Mouse (Mus musculus) thymus, adult 2 months (tissue): Measurements from ENCODE around the gene Lax1. TPM values are rescaled to one million over a fixed set of nuclear protein-coding genes. Genes with fewer than 3 reads are reported as not detected.
A peak's percentile ranks its signal among the peaks of the same experiment; 100 is the strongest.

Source experiments
- DNase-seq: peaks from one replicate; pipeline ENCODE4 v3.0.0; 2021
- H3K27ac ChIP-seq: fragments of 200-500 bp; 2 replicates; pipeline ENCODE4 v1.5.1; 2012; ENCODE audit warnings: low read length, control low read depth; ENCODE audit not compliant: control insufficient read depth, insufficient read depth
- H3K27me3 ChIP-seq: fragments of 200-500 bp; 2 replicates; pipeline ENCODE4 v1.6.1; 2012; ENCODE audit warnings: mild to moderate bottlenecking, low read length, moderate library complexity, mixed read lengths; ENCODE audit not compliant: control insufficient read depth, insufficient read depth
- H3K36me3 ChIP-seq: fragments of 200-500 bp; 2 replicates; pipeline ENCODE4 v1.6.1; 2012; ENCODE audit warnings: mild to moderate bottlenecking, low read length, moderate library complexity; ENCODE audit not compliant: control insufficient read depth, insufficient read depth
- H3K4me1 ChIP-seq: fragments of 200-500 bp; replicated peaks from 2 replicates; pipeline ENCODE4 v1.6.1; 2012; ENCODE audit warnings: low read length; ENCODE audit not compliant: control insufficient read depth, insufficient read depth
- H3K4me3 ChIP-seq: fragments of 200-500 bp; 2 replicates; pipeline ENCODE4 v1.5.1; 2012; ENCODE audit warnings: mild to moderate bottlenecking, low read length, control low read depth, moderate library complexity; ENCODE audit not compliant: control insufficient read depth, insufficient read depth
- CTCF ChIP-seq: fragments of 200-500 bp; IDR thresholded peaks from 2 replicates; pipeline ENCODE4 v1.5.1; 2012; ENCODE audit warnings: mild to moderate bottlenecking, control low read depth, low read length, moderate library complexity, borderline replicate concordance; ENCODE audit not compliant: control insufficient read depth, poor library complexity, insufficient read depth; ENCODE audit errors: extremely low read depth
- POLR2A ChIP-seq: fragments of 200-500 bp; IDR thresholded peaks from 2 replicates; pipeline ENCODE4 v1.6.1; 2012; ENCODE audit warnings: mild to moderate bottlenecking, low read length, control low read depth, moderate library complexity; ENCODE audit not compliant: control insufficient read depth, poor library complexity, insufficient read depth; ENCODE audit errors: extremely low read depth
- WGBS: fragments of 180-500 bp; shearing (Covaris S2); methylation state at CpG from one replicate; pipeline ENCODE4 v1.1.7; 2018; 5-methylcytosine and 5-hydroxymethylcytosine counted together
- polyA plus RNA-seq: library from polyadenylated mRNA; depleted of rRNA; stranded (reverse); fragments of >200 nt; gene quantifications from 2 replicates; pipeline ENCODE4 v1.2.3, GENCODE M21; 2012

Gene Lax1
- polyA plus RNA-seq, 1 experiment: 21.9 TPM

- TF ChIP-seq POLR2A (no peak), CTCF (no peak)
- Histone ChIP-seq H3K27me3 (no peaks in the 10 kb centered on the region), H3K4me1 (no peaks in the 10 kb centered on the region), H3K36me3 (no peaks in the 10 kb centered on the region), H3K4me3 (no peak overlapping the region), H3K27ac (no peak overlapping the region)
- DNase-seq: no peak
- 98% methylated on average over 8 of the region's 8 CpGs for WGBS
Measured at GRCm38 (mm10) chr1:133718786-133719185, 28.9 kb upstream of the Lax1 start.

- no peak for DNase-seq
- WGBS: 93% methylated on average over 3 of the region's 3 CpGs
- no peaks in the 10 kb centered on the region for H3K4me1 ChIP-seq
- H3K36me3 ChIP-seq: no peaks in the 10 kb centered on the region
- no peaks in the 10 kb centered on the region for H3K27me3 ChIP-seq
- no peak overlapping the region for H3K4me3 ChIP-seq
- no peak for TF ChIP-seq CTCF
- no peak for TF ChIP-seq POLR2A
- H3K27ac ChIP-seq: no peak overlapping the region
Measured at GRCm38 (mm10) chr1:133718296-133718695, 28.4 kb upstream of the Lax1 start.

- Histone ChIP-seq H3K4me3 (no peak overlapping the region), H3K27ac (no peak overlapping the region), H3K36me3 (no peaks in the 10 kb centered on the region), H3K4me1 (peaks cover 4% of the 10 kb centered on the region), H3K27me3 (no peaks in the 10 kb centered on the region)
- 37% methylated on average over 7 of the region's 7 CpGs for WGBS
- peak; percentile 90 for TF ChIP-seq CTCF
- TF ChIP-seq POLR2A: no peak
- DNase-seq: peak; percentile 73
Measured at GRCm38 (mm10) chr1:133716464-133716863, 26.6 kb upstream of the Lax1 start.

GRCm38 (mm10) chr1:133715191-133715590, 25.3 kb upstream of the Lax1 start:
- DNase-seq: no peak
- Histone ChIP-seq H3K4me1 (peaks cover 9% of the 10 kb centered on the region), H3K4me3 (no peak overlapping the region), H3K27ac (no peak overlapping the region), H3K27me3 (no peaks in the 10 kb centered on the region), H3K36me3 (no peaks in the 10 kb centered on the region)
- 100% methylated on average over 1 of the region's 1 CpGs for WGBS
- TF ChIP-seq POLR2A (no peak), CTCF (no peak)

GRCm38 (mm10) chr1:133713009-133713370, 23.1 kb upstream of the Lax1 start:
- peaks cover 19% of the 10 kb centered on the region for H3K4me1 ChIP-seq
- no peak for DNase-seq
- no peaks in the 10 kb centered on the region for H3K27me3 ChIP-seq
- no peak overlapping the region for H3K4me3 ChIP-seq
- no peak overlapping the region for H3K27ac ChIP-seq
- no peaks in the 10 kb centered on the region for H3K36me3 ChIP-seq
- 88% methylated on average over 2 of the region's 2 CpGs for WGBS
- TF ChIP-seq CTCF (no peak), POLR2A (no peak)

GRCm38 (mm10) chr1:133712288-133713008, 22.5 kb upstream of the Lax1 start:
- DNase-seq: no peak
- WGBS: 94% methylated on average over 12 of the region's 12 CpGs
- H3K4me3 ChIP-seq: no peak overlapping the region
- TF ChIP-seq POLR2A: no peak
- H3K27ac ChIP-seq: no peak overlapping the region
- no peaks in the 10 kb centered on the region for H3K36me3 ChIP-seq
- H3K4me1 ChIP-seq: peaks cover 19% of the 10 kb centered on the region
- no peaks in the 10 kb centered on the region for H3K27me3 ChIP-seq

- DNase-seq: peak; percentile 48
- Histone ChIP-seq H3K36me3 (no peaks in the 10 kb centered on the region), H3K4me3 (no peak overlapping the region), H3K4me1 (peaks cover 19% of the 10 kb centered on the region), H3K27me3 (no peaks in the 10 kb centered on the region), H3K27ac (no peak overlapping the region)
- 34% methylated on average over 6 of the region's 6 CpGs for WGBS
- no peak for TF ChIP-seq POLR2A
- no peak for TF ChIP-seq CTCF
Measured at GRCm38 (mm10) chr1:133711376-133711775, 21.5 kb upstream of the Lax1 start.
